Mouse (Mus musculus) c-Kit-positive CD71-negative TER-119-negative erythroid progenitor cells, embryonic 14.5 days (primary cell): ENCODE results near the gene Mcts2.
"Not testable (repeated sequence)": the region's sequence is repeated elsewhere in the genome, so short reads cannot be mapped to it uniquely, and the experiment has no call there.

Experiments
- DNase-seq: peaks from one replicate; pipeline ENCODE4 v3.0.0-alpha.2; 2013; ENCODE audit warnings: low read depth

Gene Mcts2

GRCm38 (mm10) chr2:152686806-152687267, at the start of gene Mcts2:
Mcts2 (plus strand) TSS chr2:152687035.
- DNase-seq = peak; percentile 69

- no peak for DNase-seq
Observed at GRCm38 (mm10) chr2:152637381-152637780, 49.5 kb upstream of the Mcts2 start.

- no peak for DNase-seq
Observed at GRCm38 (mm10) chr2:152638865-152639264, 48.0 kb upstream of the Mcts2 start.

GRCm38 (mm10) chr2:152639406-152640113, 47.3 kb upstream of the Mcts2 start:
- DNase-seq = no peak

GRCm38 (mm10) chr2:152652901-152653620, 33.8 kb upstream of the Mcts2 start:
- DNase-seq = no peak

- DNase-seq = no peak
Observed at GRCm38 (mm10) chr2:152653874-152654715, 32.7 kb upstream of the Mcts2 start.

- no peak for DNase-seq
Observed at GRCm38 (mm10) chr2:152657398-152657797, 29.4 kb upstream of the Mcts2 start.

GRCm38 (mm10) chr2:152661163-152661562, 25.7 kb upstream of the Mcts2 start:
- DNase-seq = no peak

- not testable (repeated sequence) for DNase-seq
Observed at GRCm38 (mm10) chr2:152666191-152666590, 20.6 kb upstream of the Mcts2 start.

- DNase-seq = peak; percentile 88
Observed at GRCm38 (mm10) chr2:152669256-152669638, 17.6 kb upstream of the Mcts2 start, which contains the start of gene H13. H13 (plus strand) TSS chr2:152669461.

- no peak for DNase-seq
Observed at GRCm38 (mm10) chr2:152669639-152670484, 17.0 kb upstream of the Mcts2 start.

- DNase-seq = no peak
Observed at GRCm38 (mm10) chr2:152670983-152671641, 15.7 kb upstream of the Mcts2 start.

- DNase-seq = peak; percentile 57
Observed at GRCm38 (mm10) chr2:152671642-152671999, 15.2 kb upstream of the Mcts2 start.

- DNase-seq = no peak
Observed at GRCm38 (mm10) chr2:152672166-152672565, 14.7 kb upstream of the Mcts2 start.

- no peak for DNase-seq
Observed at GRCm38 (mm10) chr2:152674148-152674547, 12.7 kb upstream of the Mcts2 start.

- DNase-seq = no peak
Observed at GRCm38 (mm10) chr2:152675252-152675791, 11.5 kb upstream of the Mcts2 start.

- no peak for DNase-seq
Observed at GRCm38 (mm10) chr2:152678302-152678701, 8.5 kb upstream of the Mcts2 start.

- no peak for DNase-seq
Observed at GRCm38 (mm10) chr2:152678925-152679324, 7.9 kb upstream of the Mcts2 start.

GRCm38 (mm10) chr2:152679701-152680355, 7.0 kb upstream of the Mcts2 start:
- no peak for DNase-seq

GRCm38 (mm10) chr2:152683086-152683485, 3.7 kb upstream of the Mcts2 start:
- DNase-seq = no peak
